Mouse (Mus musculus): ENCODE data around the gene Ncoa6. TPM values are rescaled to one million over a fixed set of nuclear protein-coding genes. Genes with fewer than 3 reads are reported as not detected.

Ncoa6 gene
- 16.7 and 20.0 TPM in 2 replicates for polyA plus RNA-seq (2015; fragmentation: Nextera tagmentation; extraction: Ambion mirVana)

- H3K4me2 ChIP-seq (replicated peaks; ENCODE audit: low read depth, low read length), result peak within 1 kb of the TSS; percentile 77
- H3K27me3 ChIP-seq (replicated peaks; ENCODE audit: insufficient read depth, low read length), result no peaks in the 10 kb centered on the region
- H3K36me3 ChIP-seq (ENCODE audit: insufficient read depth, low read length), result no peaks in the 10 kb centered on the region
- WGBS, result under 1% methylated on average over 17 of the region's 72 CpGs
- peak within 1 kb of the TSS; percentile 94 for H3K27ac ChIP-seq (ENCODE audit: low read length)
- DNase-seq (ENCODE audit: low spot score) (peak; percentile 84), ATAC-seq (peak; percentile 88)
- peaks cover 9% of the 10 kb centered on the region; the same call in 1 of the 2 replicates for H3K4me1 ChIP-seq (ENCODE audit: insufficient read depth, low read depth, low read length)
- H3K9me3 ChIP-seq (ENCODE audit: low read length), result no peaks in the 10 kb centered on the region
- peak within 1 kb of the TSS; percentile 96 for H3K4me3 ChIP-seq (ENCODE audit: low read depth, low read length)
- H3K9ac ChIP-seq (replicated peaks; ENCODE audit: low read depth), result peak within 1 kb of the TSS; percentile 96
- TF ChIP-seq EP300 (IDR thresholded peaks at IDR 0.05), result no peak
These were observed at the start of gene Ncoa6 for GRCm38 (mm10) chr2:155473570-155474088. Gene Ncoa6 (minus strand): TSS chr2:155473894.

DNA sequence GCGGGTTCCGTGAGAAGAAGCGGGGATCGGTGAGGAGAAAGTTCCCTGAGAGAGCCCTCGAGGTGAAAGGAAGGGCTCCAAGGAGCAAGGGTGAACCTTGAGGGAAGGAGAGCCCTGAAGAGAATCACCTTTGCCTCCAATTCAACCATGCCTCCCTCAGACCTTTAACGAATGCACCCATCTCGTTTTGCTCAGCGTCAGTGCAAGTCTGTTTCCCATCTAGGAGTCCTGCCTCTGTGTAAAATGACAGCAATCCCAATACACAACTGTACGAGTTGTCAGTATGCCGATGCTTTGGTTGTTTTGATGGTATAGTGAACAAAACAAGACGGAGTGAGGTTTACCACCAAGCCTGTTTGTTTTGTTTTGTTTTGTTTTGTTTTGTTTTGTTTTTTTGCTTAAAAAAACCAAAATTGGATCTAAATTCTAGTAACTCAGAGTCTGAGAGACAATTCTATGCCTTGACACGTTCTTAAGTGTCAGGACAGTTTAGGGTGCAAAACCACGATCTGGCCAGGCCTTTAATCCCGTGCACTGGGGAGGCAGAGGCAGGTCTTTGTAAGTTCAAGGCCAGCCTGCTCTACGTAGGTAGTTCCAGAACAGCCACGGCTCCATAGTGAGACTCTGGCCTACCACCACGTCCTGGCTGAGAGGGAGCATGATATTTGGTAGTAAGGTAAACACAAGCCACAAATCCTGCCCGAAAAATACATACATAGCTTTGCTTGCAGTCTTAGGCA, 45.0 kb upstream of the Ncoa6 start:
- H3K27ac ChIP-seq (ENCODE audit: low read length), result peak overlapping the region; percentile 68; the same call in 1 of the 2 replicates
- H3K27me3 ChIP-seq (replicated peaks; ENCODE audit: insufficient read depth, low read length), result no peaks in the 10 kb centered on the region; the same call in 1 of the 2 replicates
- peak overlapping the region; percentile 74 for H3K4me3 ChIP-seq (ENCODE audit: low read depth, low read length)
- no peak for ATAC-seq
- 26% methylated on average over 18 of the region's 18 CpGs for WGBS
- H3K4me1 ChIP-seq (ENCODE audit: insufficient read depth, low read depth, low read length), result peaks cover 5% of the 10 kb centered on the region; the same call in 1 of the 2 replicates
- no peaks in the 10 kb centered on the region for H3K9me3 ChIP-seq (ENCODE audit: low read length)
- H3K9ac ChIP-seq (replicated peaks; ENCODE audit: low read depth), result peak overlapping the region; percentile 39
- peak overlapping the region; percentile 80 for H3K4me2 ChIP-seq (replicated peaks; ENCODE audit: low read depth, low read length)
- TF ChIP-seq EP300 (IDR thresholded peaks at IDR 0.05), result no peak
- no peak for TF ChIP-seq CTCF (IDR thresholded peaks at IDR 0.05)
- H3K36me3 ChIP-seq (ENCODE audit: insufficient read depth, low read length), result no peaks in the 10 kb centered on the region
- DNase-seq (ENCODE audit: low spot score), result peak; percentile 22

DNA sequence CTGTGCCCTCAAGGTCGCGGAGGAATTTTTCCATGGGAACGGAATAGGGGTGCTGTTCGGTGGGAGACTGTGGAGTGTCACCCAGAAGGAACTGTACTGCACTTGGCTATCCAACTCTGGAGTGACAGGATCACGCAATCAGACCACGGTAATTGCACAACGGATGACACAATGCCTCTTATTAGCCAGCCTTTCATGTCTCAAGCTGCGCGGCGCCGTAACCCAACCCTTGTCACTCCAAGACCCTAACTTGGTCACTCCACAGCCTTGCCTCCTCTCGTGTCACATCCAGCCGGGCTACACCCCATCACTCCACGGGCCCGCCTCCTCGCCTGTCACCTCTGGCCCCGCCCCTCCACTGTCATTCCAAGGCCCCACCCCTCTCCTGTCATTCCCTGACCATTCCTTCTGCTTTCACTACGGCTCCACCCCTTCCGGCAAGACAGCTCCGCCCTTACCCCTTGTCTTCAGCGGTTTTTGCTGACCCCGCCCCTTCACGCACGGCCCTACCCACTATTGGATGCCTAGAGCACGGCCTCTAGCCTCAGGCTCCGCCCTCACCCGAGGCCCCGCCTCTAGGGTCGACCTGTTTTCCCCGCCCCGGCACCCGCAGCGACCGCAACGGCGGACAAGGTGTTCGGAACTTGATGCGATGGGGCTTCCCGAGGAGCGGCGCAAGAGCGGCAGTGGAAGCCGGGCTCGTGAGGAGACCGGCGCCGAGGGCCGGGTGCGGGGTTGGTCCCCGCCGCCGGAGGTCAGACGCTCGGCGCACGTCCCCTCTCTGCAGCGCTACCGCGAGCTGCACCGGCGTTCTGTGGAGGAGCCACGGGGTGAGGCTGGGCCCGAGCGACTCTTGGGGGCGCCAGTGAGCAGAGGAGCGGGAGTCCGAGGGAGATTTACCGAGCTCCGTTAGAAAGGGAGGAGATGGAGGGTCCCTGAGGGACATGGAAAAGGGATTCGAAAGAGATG, 44.0 kb upstream of the Ncoa6 start, which contains the start of the genes Acss2 and Ggt7:
TSS of gene Acss2 (plus strand) at position 494 of the 969 bp plus-strand sequence.
TSS of gene Ggt7 (minus strand) at position 783 of the 969 bp plus-strand sequence.
- H3K27me3 ChIP-seq (replicated peaks; ENCODE audit: insufficient read depth, low read length), result no peaks in the 10 kb centered on the region; the same call in 1 of the 2 replicates
- WGBS, result 2% methylated on average over 69 of the region's 70 CpGs
- TF ChIP-seq EP300 (IDR thresholded peaks at IDR 0.05), result no peak
- peak; percentile 89 for TF ChIP-seq CTCF (IDR thresholded peaks at IDR 0.05)
- peaks cover 5% of the 10 kb centered on the region; the same call in 1 of the 2 replicates for H3K4me1 ChIP-seq (ENCODE audit: insufficient read depth, low read depth, low read length)
- peak; percentile 99 for ATAC-seq
- peak within 1 kb of the TSS; percentile 39 for H3K9ac ChIP-seq (replicated peaks; ENCODE audit: low read depth)
- H3K9me3 ChIP-seq (ENCODE audit: low read length), result no peaks in the 10 kb centered on the region
- peak within 1 kb of the TSS; percentile 80 for H3K4me2 ChIP-seq (replicated peaks; ENCODE audit: low read depth, low read length)
- H3K36me3 ChIP-seq (ENCODE audit: insufficient read depth, low read length), result no peaks in the 10 kb centered on the region
- H3K4me3 ChIP-seq (ENCODE audit: low read depth, low read length), result peak within 1 kb of the TSS; percentile 74
- DNase-seq (ENCODE audit: low spot score), result peak; percentile 100
- peak within 1 kb of the TSS; percentile 68 for H3K27ac ChIP-seq (ENCODE audit: low read length)

DNA sequence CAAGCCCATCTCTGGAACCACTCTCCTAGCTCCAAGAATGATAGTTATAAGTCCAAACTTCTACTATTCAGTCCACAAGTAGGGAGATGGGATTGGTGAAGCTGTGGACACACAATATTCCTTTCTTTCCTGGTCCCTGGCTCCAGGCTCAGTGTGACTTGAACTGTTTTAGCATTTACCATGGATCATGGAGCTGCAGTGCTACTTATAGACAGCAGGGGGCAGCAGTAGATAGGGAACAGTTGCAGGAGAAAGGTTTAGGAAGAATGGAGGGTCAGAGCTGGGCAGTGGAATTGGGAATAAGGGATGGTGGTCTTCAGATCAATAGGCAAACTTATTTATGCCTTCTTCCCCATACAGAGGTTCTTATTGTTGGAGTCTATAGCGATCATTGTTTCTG, 42.2 kb upstream of the Ncoa6 start:
- H3K9ac ChIP-seq (replicated peaks; ENCODE audit: low read depth), result no peak overlapping the region
- peaks cover 5% of the 10 kb centered on the region; the same call in 1 of the 2 replicates for H3K4me1 ChIP-seq (ENCODE audit: insufficient read depth, low read depth, low read length)
- DNase-seq (ENCODE audit: low spot score), result peak; percentile 87
- no peak for ATAC-seq
- no peak overlapping the region for H3K27ac ChIP-seq (ENCODE audit: low read length)
- TF ChIP-seq CTCF (IDR thresholded peaks at IDR 0.05) (peak; percentile 99), EP300 (IDR thresholded peaks at IDR 0.05) (no peak)
- H3K27me3 ChIP-seq (replicated peaks; ENCODE audit: insufficient read depth, low read length), result no peaks in the 10 kb centered on the region; the same call in 1 of the 2 replicates
- no peak overlapping the region for H3K4me3 ChIP-seq (ENCODE audit: low read depth, low read length)
- H3K4me2 ChIP-seq (replicated peaks; ENCODE audit: low read depth, low read length), result no peak overlapping the region
- WGBS, result 0% methylated on average over 1 of the region's 1 CpGs
- no peaks in the 10 kb centered on the region for H3K36me3 ChIP-seq (ENCODE audit: insufficient read depth, low read length)
- no peaks in the 10 kb centered on the region for H3K9me3 ChIP-seq (ENCODE audit: low read length)

DNA sequence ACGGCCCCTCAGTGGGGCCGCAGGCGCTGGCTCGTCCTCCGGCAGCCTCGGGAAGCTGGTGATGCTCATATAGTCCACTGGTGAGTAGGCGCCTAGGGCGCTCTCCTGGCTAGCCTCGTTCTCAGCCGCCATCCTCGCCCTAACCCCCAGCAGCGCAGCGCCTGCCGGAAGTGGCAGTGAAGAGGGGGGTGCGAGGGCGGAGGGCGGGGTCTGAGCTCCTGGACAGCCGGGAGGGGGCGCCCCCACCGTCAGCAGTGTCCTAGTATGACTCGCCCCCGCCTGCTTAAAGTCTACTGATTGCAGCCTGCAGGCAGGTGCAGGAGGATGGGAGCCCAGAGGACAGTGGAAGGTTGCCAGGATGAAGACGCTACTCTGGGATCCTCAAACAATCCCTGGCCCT, 41.0 kb upstream of the Ncoa6 start:
- H3K27me3 ChIP-seq (replicated peaks; ENCODE audit: insufficient read depth, low read length), result no peaks in the 10 kb centered on the region; the same call in 1 of the 2 replicates
- 4% methylated on average over 19 of the region's 23 CpGs for WGBS
- no peak overlapping the region for H3K9ac ChIP-seq (replicated peaks; ENCODE audit: low read depth)
- no peaks in the 10 kb centered on the region for H3K9me3 ChIP-seq (ENCODE audit: low read length)
- no peak for ATAC-seq
- peak; percentile 52 for TF ChIP-seq CTCF (IDR thresholded peaks at IDR 0.05)
- TF ChIP-seq EP300 (IDR thresholded peaks at IDR 0.05), result no peak
- H3K4me3 ChIP-seq (ENCODE audit: low read depth, low read length), result peak overlapping the region; percentile 14; the same call in 1 of the 2 replicates
- H3K27ac ChIP-seq (ENCODE audit: low read length), result no peak overlapping the region
- no peaks in the 10 kb centered on the region for H3K36me3 ChIP-seq (ENCODE audit: insufficient read depth, low read length)
- H3K4me2 ChIP-seq (replicated peaks; ENCODE audit: low read depth, low read length), result peak overlapping the region; percentile 46
- H3K4me1 ChIP-seq (ENCODE audit: insufficient read depth, low read depth, low read length), result peaks cover 5% of the 10 kb centered on the region; the same call in 1 of the 2 replicates
- DNase-seq (ENCODE audit: low spot score), result peak; percentile 58
